Mouse (Mus musculus) brain, embryonic 14.5 days (tissue): ENCODE measurements around the gene Erbb4. TPM values are rescaled to one million over a fixed set of nuclear protein-coding genes. Genes with fewer than 3 reads are reported as not detected.
A peak's percentile ranks its signal among the peaks of the same experiment; 100 is the strongest.
"Not testable (repeated sequence)": the region's sequence is repeated elsewhere in the genome, so short reads cannot be mapped to it uniquely, and the experiment has no call there.

ENCODE experiments used
- DNase-seq: peaks from one replicate; pipeline ENCODE4 v3.0.0-alpha.2; 2011; ENCODE audit warnings: low read depth
- CTCF ChIP-seq: fragments of 200-500 bp; IDR thresholded peaks from 2 replicates; pipeline ENCODE4 v1.5.1; 2012; ENCODE audit warnings: inconsistent platforms, mild to moderate bottlenecking, moderate library complexity, borderline replicate concordance; ENCODE audit not compliant: insufficient read depth, insufficient read length; ENCODE audit errors: extremely low read depth
- POLR2A ChIP-seq: fragments of 200-500 bp; IDR thresholded peaks from 2 replicates; pipeline ENCODE4 v1.6.1; 2012; ENCODE audit warnings: mild to moderate bottlenecking, inconsistent platforms, borderline replicate concordance; ENCODE audit not compliant: poor library complexity, insufficient read depth, insufficient read length, severe bottlenecking; ENCODE audit errors: extremely low read depth
- polyA plus RNA-seq: library from polyadenylated mRNA; depleted of rRNA; stranded (reverse); fragments of >200 nt; gene quantifications from 2 replicates; pipeline ENCODE4 v1.2.3, GENCODE M21; 2012

The Erbb4 gene
- polyA plus RNA-seq, 1 experiment = 12.2 TPM

GRCm38 (mm10) chr1:68832101-68832500 is 275.8 kb downstream of the Erbb4 start:
- DNase-seq = peak; percentile 73

GRCm38 (mm10) chr1:68831575-68831974 is 276.3 kb downstream of the Erbb4 start:
- DNase-seq = peak; percentile 66
- no peak for TF ChIP-seq POLR2A
- no peak for TF ChIP-seq CTCF

More at GRCm38 (mm10) chr1:68832101-68832500, 275.8 kb downstream of the Erbb4 start:
- no peak for TF ChIP-seq POLR2A
- TF ChIP-seq CTCF = no peak

- TF ChIP-seq CTCF (no peak), POLR2A (no peak)
- DNase-seq = peak; percentile 72
These were observed 277.2 kb downstream of the Erbb4 start for GRCm38 (mm10) chr1:68830501-68831239.

- TF ChIP-seq POLR2A = no peak
These were observed 284.7 kb downstream of the Erbb4 start for GRCm38 (mm10) chr1:68823116-68823644.

GRCm38 (mm10) chr1:68806711-68807110 is 301.1 kb downstream of the Erbb4 start:
- TF ChIP-seq CTCF (no peak), POLR2A (no peak)
- DNase-seq = peak; percentile 48

More at GRCm38 (mm10) chr1:68823116-68823644, 284.7 kb downstream of the Erbb4 start:
- DNase-seq = no peak

- peak; percentile 43 for DNase-seq
- TF ChIP-seq POLR2A (no peak), CTCF (no peak)
These were observed 320.3 kb downstream of the Erbb4 start for GRCm38 (mm10) chr1:68787409-68788015.

- DNase-seq = peak; percentile 15
- no peak for TF ChIP-seq POLR2A
- no peak for TF ChIP-seq CTCF
These were observed 327.2 kb downstream of the Erbb4 start for GRCm38 (mm10) chr1:68780653-68781052.

- TF ChIP-seq POLR2A (no peak), CTCF (no peak)
- no peak for DNase-seq
These were observed 327.8 kb downstream of the Erbb4 start for GRCm38 (mm10) chr1:68780032-68780431.

- DNase-seq = not testable (repeated sequence)
These were observed 341.8 kb downstream of the Erbb4 start for GRCm38 (mm10) chr1:68766095-68766494.

GRCm38 (mm10) chr1:68762456-68762855 is 345.4 kb downstream of the Erbb4 start:
- DNase-seq = peak; percentile 56
- TF ChIP-seq POLR2A (no peak), CTCF (no peak)

- DNase-seq = peak; percentile 95
- TF ChIP-seq CTCF (no peak), POLR2A (no peak)
These were observed 358.9 kb downstream of the Erbb4 start for GRCm38 (mm10) chr1:68748976-68749375.

- no peak for TF ChIP-seq CTCF
- no peak for TF ChIP-seq POLR2A
- no peak for DNase-seq
These were observed 426.4 kb downstream of the Erbb4 start for GRCm38 (mm10) chr1:68681478-68681877.
